Mouse (Mus musculus) CH12.LX (cell line): ENCODE measurements around the gene Map3k9. TPM values are rescaled to one million over a fixed set of nuclear protein-coding genes. Genes with fewer than 3 reads are reported as not detected.

Source experiments
- DNase-seq: peaks from one replicate; pipeline ENCODE4 v3.0.0-alpha.2; 2013; ENCODE audit errors: extremely low read depth
- H3K27ac ChIP-seq: 2 replicates; pipeline ENCODE4 v1.5.1; 2012; ENCODE audit warnings: low read depth, mild to moderate bottlenecking, control low read depth, moderate library complexity; ENCODE audit not compliant: insufficient read depth
- H3K27me3 ChIP-seq: replicated peaks from 2 replicates; pipeline ENCODE3; 2012; ENCODE audit warnings: inconsistent platforms
- H3K36me3 ChIP-seq, 2 experiments: replicated peaks in 1 of 2; 2 replicates each; pipeline versions ENCODE3 to v1.6.1; 2012; ENCODE audit warnings: inconsistent platforms in 1 of 2, low read length in 1 of 2, mild to moderate bottlenecking in 1 of 2, mixed read lengths in 1 of 2, moderate library complexity in 1 of 2; ENCODE audit not compliant: control insufficient read depth in 1 of 2, insufficient read depth in 1 of 2
- H3K4me1 ChIP-seq, 2 experiments: 2 replicates each; pipeline ENCODE4 v1.6.1; 2012; ENCODE audit warnings: inconsistent platforms in 1 of 2, moderate library complexity in 1 of 2; ENCODE audit not compliant: insufficient read depth in 2 of 2, control insufficient read depth in 1 of 2
- H3K4me2 ChIP-seq: 2 replicates; pipeline ENCODE4 v1.6.1; 2012; ENCODE audit warnings: low read depth, mild to moderate bottlenecking, control low read depth; ENCODE audit not compliant: poor library complexity, insufficient read depth, severe bottlenecking
- H3K4me3 ChIP-seq, 3 experiments: fragments of 150-350 bp in 1 of 3; sonication (generic) in 1 of 3; replicated peaks in 1 of 3; 2 replicates each; pipeline versions ENCODE3 to v1.5.1; 2011 to 2012; ENCODE audit warnings: low read depth in 2 of 3, low read length in 2 of 3, mild to moderate bottlenecking in 2 of 3, moderate library complexity in 2 of 3, control low read depth in 1 of 3, improper control_type of control experiment in 1 of 3, inconsistent platforms in 1 of 3, mixed read lengths in 1 of 3; ENCODE audit not compliant: poor library complexity in 1 of 3
- H3K79me2 ChIP-seq: replicated peaks from 2 replicates; pipeline ENCODE4 v1.6.1; 2012; ENCODE audit warnings: mild to moderate bottlenecking, moderate library complexity; ENCODE audit not compliant: control insufficient read depth, poor library complexity, insufficient read depth, severe bottlenecking; ENCODE audit errors: extremely low read depth
- H3K9ac ChIP-seq: 2 replicates; pipeline ENCODE4 v1.6.1; 2012; ENCODE audit warnings: low read depth, mild to moderate bottlenecking, control low read depth, moderate library complexity; ENCODE audit not compliant: insufficient read depth
- H3K9me3 ChIP-seq: replicated peaks from 2 replicates; pipeline ENCODE3; 2012; ENCODE audit warnings: low read length, inconsistent platforms, mixed read lengths
- BHLHE40 ChIP-seq: IDR thresholded peaks from 2 replicates; pipeline ENCODE4 v1.6.1; 2011; ENCODE audit warnings: mild to moderate bottlenecking, low read depth, low read length, improper control_type of control experiment
- CTCF ChIP-seq, 2 experiments: IDR thresholded peaks in 1 of 2; conservative IDR thresholded peaks in 1 of 2; 2 replicates each; pipeline ENCODE4 v1.5.1; 2011 to 2012; ENCODE audit warnings: low read depth in 2 of 2, low read length in 2 of 2, improper control_type of control experiment in 1 of 2, inconsistent platforms in 1 of 2, mild to moderate bottlenecking in 1 of 2, moderate library complexity in 1 of 2
- GABPA ChIP-seq: IDR thresholded peaks from 2 replicates; pipeline ENCODE4 v1.6.1; 2012; ENCODE audit warnings: low read depth, low read length, improper control_type of control experiment, inconsistent platforms; ENCODE audit not compliant: insufficient replicate concordance
- HCFC1 ChIP-seq: IDR thresholded peaks from 2 replicates; pipeline ENCODE4 v1.6.1; 2012; ENCODE audit warnings: low read depth, mild to moderate bottlenecking, inconsistent platforms, low read length, improper control_type of control experiment
- IRF4 ChIP-seq: IDR thresholded peaks from 2 replicates; pipeline ENCODE4 v1.6.1; 2014; ENCODE audit warnings: low read depth, mild to moderate bottlenecking, inconsistent platforms, low read length, improper control_type of control experiment
- JUND ChIP-seq: conservative IDR thresholded peaks from 2 replicates; pipeline ENCODE4 v1.6.1; 2011; ENCODE audit warnings: low read depth, low read length, improper control_type of control experiment
- KAT2A ChIP-seq: IDR thresholded peaks from 2 replicates; pipeline ENCODE4 v1.6.1; 2012; ENCODE audit warnings: low read length, improper control_type of control experiment, inconsistent platforms; ENCODE audit not compliant: insufficient replicate concordance
- MAFK ChIP-seq: IDR thresholded peaks from 2 replicates; pipeline ENCODE4 v1.6.1; 2011; ENCODE audit warnings: low read length, improper control_type of control experiment; ENCODE audit not compliant: insufficient replicate concordance
- MAX ChIP-seq: IDR thresholded peaks from 2 replicates; pipeline ENCODE4 v1.6.1; 2011; ENCODE audit warnings: low read length, improper control_type of control experiment
- MAZ ChIP-seq: IDR thresholded peaks from 2 replicates; pipeline ENCODE4 v1.6.1; 2012; ENCODE audit warnings: low read depth, mild to moderate bottlenecking, inconsistent platforms, low read length, improper control_type of control experiment, moderate library complexity
- MEF2A ChIP-seq: IDR thresholded peaks from 2 replicates; pipeline ENCODE4 v1.6.1; 2014; ENCODE audit warnings: low read depth, mild to moderate bottlenecking, inconsistent platforms, low read length, improper control_type of control experiment, borderline replicate concordance
- MXI1 ChIP-seq: IDR thresholded peaks from 2 replicates; pipeline ENCODE4 v1.6.1; 2011; ENCODE audit warnings: mild to moderate bottlenecking, low read depth, low read length, improper control_type of control experiment
- POLR2AphosphoS2 ChIP-seq: IDR thresholded peaks from 2 replicates; pipeline ENCODE4 v1.6.1; 2011; ENCODE audit warnings: low read depth, low read length, improper control_type of control experiment
- UBTF ChIP-seq: IDR thresholded peaks from 2 replicates; pipeline ENCODE4 v1.6.1; 2012; ENCODE audit warnings: low read depth, mild to moderate bottlenecking, inconsistent platforms, low read length, improper control_type of control experiment, moderate library complexity
- ZKSCAN1 ChIP-seq: IDR thresholded peaks from 2 replicates; pipeline ENCODE4 v1.6.1; 2012; ENCODE audit warnings: low read depth, inconsistent platforms, low read length, improper control_type of control experiment, borderline replicate concordance
- dilution Hi-C: fragments of 300-500 bp; cut with MboI; formaldehyde crosslinking; loops from 2 replicates; pipeline ENCODE4 v1.14.3; 2020; ENCODE audit warnings: low sequenced_read_pairs; ENCODE audit not compliant: extremely low pct_unique_long_range_greater_than_20kb, extremely low pct_ligation_motif_present
- in situ Hi-C: fragments of 300-500 bp; cut with MboI; formaldehyde crosslinking; loops from 3 replicates; pipeline ENCODE4 v1.14.3; 2019; ENCODE audit warnings: low sequenced_read_pairs, low pct_ligation_motif_present, low pct_unique_long_range_greater_than_20kb, mixed read lengths
- polyA plus RNA-seq: library from polyadenylated mRNA; unstranded; fragments of >175 nt; gene quantifications from 2 replicates; pipeline ENCODE4 v1.2.1, GENCODE M21; 2012; ENCODE audit warnings: low read depth; ENCODE audit not compliant: insufficient read length
- total RNA-seq, 2 experiments: library from RNA; depleted of rRNA; stranded (reverse); fragments of 300-350 nt in 1 of 2; fragments of >200 nt in 1 of 2; gene quantifications; 2 replicates each; pipeline ENCODE4 v1.2.3; 2012 to 2014

Map3k9 gene
- total and polyA plus RNA-seq, 3 experiments = 0.13 to 0.38 TPM; not detected in 1

DNA sequence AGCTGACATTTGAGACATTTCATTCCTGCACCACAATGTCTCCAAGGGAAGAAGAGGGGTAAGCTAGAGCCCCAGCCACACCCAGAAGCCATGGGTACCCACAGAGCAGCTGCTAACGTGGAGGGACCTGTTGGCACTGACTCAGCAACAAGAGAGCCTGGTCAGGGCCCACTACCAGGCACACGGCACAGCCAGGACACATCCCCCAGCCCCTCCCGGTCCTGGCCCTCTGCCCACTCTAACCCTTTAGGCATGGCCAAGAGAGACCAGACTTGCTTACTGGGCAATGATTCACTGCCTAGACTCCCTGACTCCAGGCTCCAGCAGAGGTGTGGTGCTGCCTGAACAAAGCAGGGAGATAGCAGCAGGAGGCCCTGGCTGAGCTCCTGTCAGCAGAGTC lies 32.1 kb downstream of the Map3k9 start:
- H3K36me3 ChIP-seq = no peaks in the 10 kb centered on the region
- H3K27me3 ChIP-seq = no peaks in the 10 kb centered on the region
- in situ Hi-C loops = no loop called here
- H3K9ac ChIP-seq = no peak overlapping the region
- H3K4me1 ChIP-seq = peaks cover 10 to 57% of the 10 kb centered on the region in 2 experiments
- no peak overlapping the region for H3K4me2 ChIP-seq
- H3K9me3 ChIP-seq = no peaks in the 10 kb centered on the region
- H3K4me3 ChIP-seq = no peak overlapping the region
- TF ChIP-seq MAX = no peak
- no peak for TF ChIP-seq KAT2A
- no peak for TF ChIP-seq HCFC1
- no peak for TF ChIP-seq CTCF (conservative IDR thresholded peaks at IDR 0.05 in 1 of 2, IDR thresholded peaks at IDR 0.05 in 1 of 2; ENCODE audit: low read depth in 2 of 2, low read length in 2 of 2)
- TF ChIP-seq MEF2A = no peak
- no peak for TF ChIP-seq MAFK
- no peak for TF ChIP-seq JUND
- no peak for TF ChIP-seq IRF4
- TF ChIP-seq GABPA = no peak
- TF ChIP-seq UBTF = no peak
- no peak for TF ChIP-seq BHLHE40
- dilution Hi-C loops = no loop called here
- no peaks in the 10 kb centered on the region for H3K79me2 ChIP-seq
- no peak overlapping the region for H3K27ac ChIP-seq
- DNase-seq = no peak

DNA sequence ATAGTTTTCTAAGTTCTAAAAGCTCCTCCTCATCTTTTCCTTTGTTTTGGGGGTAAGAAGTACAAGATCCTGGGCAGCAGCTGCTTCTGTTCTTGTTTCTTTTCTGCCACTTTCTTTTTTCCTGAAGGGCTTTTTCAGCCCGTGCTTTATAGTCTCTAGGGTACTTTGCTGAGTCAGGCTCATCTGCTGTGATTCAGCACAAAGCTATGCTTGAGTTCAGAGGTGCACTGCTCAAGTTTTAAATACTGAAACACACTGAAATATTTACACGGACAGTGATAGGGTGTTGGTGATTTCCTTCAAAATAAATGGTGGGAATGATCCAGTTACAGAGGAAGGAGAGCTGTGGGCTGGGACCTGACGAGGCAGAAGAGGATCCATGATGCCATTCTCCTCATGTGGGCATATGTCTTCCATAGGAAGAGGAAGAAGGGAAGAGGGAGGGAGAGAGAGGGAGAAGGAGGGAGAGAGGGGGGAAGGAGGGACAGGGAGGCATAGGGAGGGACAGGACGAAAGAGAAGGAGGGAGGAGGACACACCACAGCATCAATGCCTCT lies 32.9 kb downstream of the Map3k9 start:
- DNase-seq = no peak
- H3K9ac ChIP-seq = no peak overlapping the region
- H3K27me3 ChIP-seq = no peaks in the 10 kb centered on the region
- no peaks in the 10 kb centered on the region for H3K36me3 ChIP-seq
- H3K4me3 ChIP-seq = no peak overlapping the region
- no peaks in the 10 kb centered on the region for H3K9me3 ChIP-seq
- in situ Hi-C loops = no loop called here
- H3K79me2 ChIP-seq = no peaks in the 10 kb centered on the region
- TF ChIP-seq MAZ (no peak), MAFK (peak; percentile 73; the same call in 1 of the 2 replicates)
- TF ChIP-seq, all 38 proteins: peak for 1
- no peak overlapping the region for H3K4me2 ChIP-seq
- dilution Hi-C loops = no loop called here
- no peak overlapping the region for H3K27ac ChIP-seq
- peaks cover 10 to 52% of the 10 kb centered on the region in 2 experiments for H3K4me1 ChIP-seq

GRCm38 (mm10) chr12:81746400-81747024 lies 34.5 kb downstream of the Map3k9 start:
- TF ChIP-seq ZKSCAN1 (no peak), POLR2AphosphoS2 (no peak), MXI1 (no peak)
- in situ Hi-C loops (no loop called here), dilution Hi-C loops (no loop called here)
- DNase-seq = no peak
- Histone ChIP-seq H3K27ac (no peak overlapping the region), H3K4me3 (no peak overlapping the region), H3K4me1 (peaks cover 8 to 48% of the 10 kb centered on the region in 2 experiments), H3K27me3 (no peaks in the 10 kb centered on the region), H3K36me3 (no peaks in the 10 kb centered on the region), H3K79me2 (no peaks in the 10 kb centered on the region), H3K9me3 (no peaks in the 10 kb centered on the region), H3K4me2 (no peak overlapping the region), H3K9ac (no peak overlapping the region)
